In the genomic region with DNA sequence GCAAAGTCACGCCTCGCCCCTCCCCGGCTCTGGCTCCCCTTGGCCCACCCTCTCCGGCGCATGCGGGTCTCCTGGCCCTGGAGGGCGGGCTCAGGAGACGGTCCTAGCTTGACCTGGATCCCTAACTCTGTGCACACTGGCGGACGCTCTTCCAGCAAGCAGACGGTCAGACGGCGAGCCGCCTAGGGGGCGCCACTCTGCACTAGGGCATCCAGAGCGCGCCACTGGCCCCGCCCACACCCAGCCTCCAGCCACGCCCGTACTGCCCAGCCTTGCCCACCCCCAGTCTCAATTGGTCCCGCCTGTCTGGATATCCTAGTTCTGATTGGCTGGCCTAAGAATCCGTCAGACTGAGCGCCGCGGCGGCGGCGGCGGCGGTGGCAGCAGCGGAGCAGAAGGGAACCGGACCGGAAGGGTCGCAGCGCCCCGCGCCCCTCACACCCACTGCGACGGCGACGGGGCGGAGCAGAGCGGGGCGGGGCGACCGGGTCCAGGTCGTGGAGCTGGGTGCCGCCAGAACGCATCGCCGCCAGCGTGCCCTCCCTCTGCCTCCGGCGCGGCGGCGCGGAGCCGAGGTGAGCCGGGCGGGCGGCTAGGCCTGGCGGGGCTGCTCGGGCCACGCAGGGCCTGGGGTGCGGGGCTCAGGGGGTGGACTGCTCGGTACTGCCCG, we compare ENCODE assay signal across 8 mouse cellular contexts. TPM values are rescaled to one million over a fixed set of nuclear protein-coding genes. Genes with fewer than 3 reads are reported as not detected.
DNase-seq lines count a peak whose midpoint lies in the region; ATAC-seq and TF ChIP-seq lines count a peak whose summit lies in the region.

Gene Mapk9 (plus strand): TSS at position 351 of the 670 bp plus-strand sequence.

- under 1% methylated on average over 58 of the region's 68 CpGs for WGBS in embryonic facial prominence, embryonic 13.5 days
- under 1% methylated on average over 67 of the region's 68 CpGs for WGBS in kidney, adult 2 months
- 1% methylated on average over 63 of the region's 68 CpGs for WGBS in limb, embryonic 12.5 days
- under 1% methylated on average over 63 of the region's 68 CpGs for WGBS in midbrain, embryonic 15.5 days
- WGBS in spleen, adult 2 months = 1% methylated on average over 67 of the region's 68 CpGs

- peak within 1 kb of the TSS; percentile 88 for H3K4me2 ChIP-seq in embryonic facial prominence, embryonic 13.5 days
- peak within 1 kb of the TSS; percentile 89 for H3K4me2 ChIP-seq in limb, embryonic 12.5 days
- H3K4me2 ChIP-seq in midbrain, embryonic 15.5 days = peak within 1 kb of the TSS; percentile 75

- peak within 1 kb of the TSS; percentile 94 for H3K4me3 ChIP-seq in embryonic facial prominence, embryonic 13.5 days
- peak within 1 kb of the TSS; percentile 93 for H3K4me3 ChIP-seq in kidney, adult 2 months (ENCODE audit: insufficient read depth, low read depth, low read length)
- peak within 1 kb of the TSS; percentile 94 for H3K4me3 ChIP-seq in limb, embryonic 12.5 days (replicated peaks)
- H3K4me3 ChIP-seq in midbrain, embryonic 15.5 days = peak within 1 kb of the TSS; percentile 83
- H3K4me3 ChIP-seq in spleen, adult 2 months (ENCODE audit: extremely low read depth, insufficient read depth, insufficient read length) = peak within 1 kb of the TSS; percentile 74

- ATAC-seq in embryonic facial prominence, embryonic 13.5 days (ENCODE audit: insufficient number of reproducible peaks, insufficient read depth, low FRiP score, low TSS enrichment, low read depth) = peak; percentile 97
- ATAC-seq in limb, embryonic 12.5 days (ENCODE audit: insufficient number of reproducible peaks, insufficient read depth, low FRiP score, low TSS enrichment, low read depth) = peak; percentile 97
- peak; percentile 99 for ATAC-seq in midbrain, embryonic 15.5 days (replicated peaks)

- H3K9ac ChIP-seq in embryonic facial prominence, embryonic 13.5 days = peak within 1 kb of the TSS; percentile 93
- H3K9ac ChIP-seq in limb, embryonic 12.5 days (replicated peaks) = peak within 1 kb of the TSS; percentile 93
- peak within 1 kb of the TSS; percentile 89 for H3K9ac ChIP-seq in midbrain, embryonic 15.5 days

- H3K27me3 ChIP-seq in embryonic facial prominence, embryonic 13.5 days = no peaks in the 10 kb centered on the region
- no peaks in the 10 kb centered on the region for H3K27me3 ChIP-seq in kidney, adult 2 months (replicated peaks; ENCODE audit: control insufficient read depth, insufficient read depth, low read length)
- H3K27me3 ChIP-seq in limb, embryonic 12.5 days = no peaks in the 10 kb centered on the region
- H3K27me3 ChIP-seq in midbrain, embryonic 15.5 days (replicated peaks) = no peaks in the 10 kb centered on the region
- no peaks in the 10 kb centered on the region for H3K27me3 ChIP-seq in spleen, adult 2 months (ENCODE audit: control insufficient read depth, insufficient read depth, low read length)

- no peak for TF ChIP-seq POLR2A in kidney, adult 2 months (IDR thresholded peaks at IDR 0.05; ENCODE audit: low read depth, low read length)
- peak; percentile 22; the same call in 1 of the 2 replicates for TF ChIP-seq POLR2A in spleen, adult 2 months (IDR thresholded peaks at IDR 0.05; ENCODE audit: low read depth, low read length)

- DNase-seq in 3134 (ENCODE audit: extremely low read depth, insufficient read length, low spot score) = peak; percentile 98
- peak; percentile 99 to 100 for DNase-seq in adrenal gland, postnatal 36 days
- DNase-seq in heart, adult 18-20 months = peak; percentile 98
- DNase-seq in kidney, adult 2 months = peak; percentile 99
- peak; percentile 92 to 97 for DNase-seq in spleen, adult 2 months (ENCODE audit: low read depth in 1 of 2, low spot score in 2 of 2)

- peak within 1 kb of the TSS; percentile 74 for H3K27ac ChIP-seq in embryonic facial prominence, embryonic 13.5 days
- peak within 1 kb of the TSS; percentile 57 for H3K27ac ChIP-seq in kidney, adult 2 months (ENCODE audit: insufficient read depth, low read depth, low read length)
- peak within 1 kb of the TSS; percentile 82 for H3K27ac ChIP-seq in limb, embryonic 12.5 days
- peak within 1 kb of the TSS; percentile 88 for H3K27ac ChIP-seq in midbrain, embryonic 15.5 days
- peak within 1 kb of the TSS; percentile 75 for H3K27ac ChIP-seq in spleen, adult 2 months (ENCODE audit: insufficient read depth, low read length)

- H3K9me3 ChIP-seq in embryonic facial prominence, embryonic 13.5 days = no peaks in the 10 kb centered on the region
- no peaks in the 10 kb centered on the region for H3K9me3 ChIP-seq in limb, embryonic 12.5 days
- no peaks in the 10 kb centered on the region for H3K9me3 ChIP-seq in midbrain, embryonic 15.5 days

- H3K36me3 ChIP-seq in embryonic facial prominence, embryonic 13.5 days = peaks cover 12% of the 10 kb centered on the region
- no peaks in the 10 kb centered on the region for H3K36me3 ChIP-seq in kidney, adult 2 months (ENCODE audit: control insufficient read depth, insufficient read depth, low read length)
- H3K36me3 ChIP-seq in limb, embryonic 12.5 days = peaks cover 11% of the 10 kb centered on the region; the same call in 1 of the 2 replicates
- H3K36me3 ChIP-seq in midbrain, embryonic 15.5 days (replicated peaks) = 0 out of 2 replicates have a peak, but pooled peaks cover 7% of the 10 kb centered on the region
- H3K36me3 ChIP-seq in spleen, adult 2 months (ENCODE audit: control insufficient read depth, insufficient read depth, low read length) = 0 out of 2 replicates have a peak, but pooled peaks cover 2% of the 10 kb centered on the region

- TF ChIP-seq CTCF in kidney, adult 2 months (conservative IDR thresholded peaks at IDR 0.05; ENCODE audit: insufficient read depth, insufficient read length, low read depth, low read length) = peak; percentile 78
- peak; percentile 69 for TF ChIP-seq CTCF in spleen, adult 2 months (IDR thresholded peaks at IDR 0.05; ENCODE audit: extremely low read depth, insufficient read depth, insufficient read length, insufficient replicate concordance)

- H3K4me1 ChIP-seq in embryonic facial prominence, embryonic 13.5 days = peaks cover 15% of the 10 kb centered on the region
- H3K4me1 ChIP-seq in kidney, adult 2 months (ENCODE audit: control insufficient read depth, insufficient read depth, low read length) = peaks cover 11% of the 10 kb centered on the region
- peaks cover 34% of the 10 kb centered on the region for H3K4me1 ChIP-seq in limb, embryonic 12.5 days (replicated peaks)
- H3K4me1 ChIP-seq in midbrain, embryonic 15.5 days = peaks cover 26% of the 10 kb centered on the region
- H3K4me1 ChIP-seq in spleen, adult 2 months (ENCODE audit: control insufficient read depth, insufficient read depth, insufficient read length) = peaks cover 7% of the 10 kb centered on the region

RNA-seq across cellular contexts. Expression of gene Mapk9, which starts in this region (rescaled TPM):
- 10 to 100 TPM; 56.3 to 67.4 TPM for total RNA-seq in adrenal gland, postnatal 36 days (2021)
- 28.8 and 31.8 TPM in 2 replicates for polyA plus RNA-seq in embryonic facial prominence, embryonic 13.5 days (2015; fragmentation: Nextera tagmentation; extraction: Ambion mirVana)
- total RNA-seq in heart, adult 18-20 months (2021) = 10 to 100 TPM; 42.4 to 45.5 TPM
- polyA plus RNA-seq in kidney, adult 2 months (2012; rRNA removed) = 20.0 and 23.0 TPM in 2 replicates
- 38.6 and 44.5 TPM in 2 replicates for polyA plus RNA-seq in limb, embryonic 12.5 days (2016; fragmentation: Nextera tagmentation; extraction: Ambion mirVana)
- 63.3 and 68.7 TPM in 2 replicates for polyA plus RNA-seq in midbrain, embryonic 15.5 days (2015; fragmentation: Nextera tagmentation; extraction: Ambion mirVana)
- 11.9 and 12.1 TPM in 2 replicates for polyA plus RNA-seq in spleen, adult 2 months (2012; rRNA removed)

Comparison
In these comparisons a context has a peak if more than half of its experiments do, and no peak if none do; other contexts are left out.
1. Peak in every context shown above with its lines: DNase-seq, ATAC-seq, H3K4me3 ChIP-seq and H3K27ac ChIP-seq.